Mouse (Mus musculus): ENCODE results near the gene Arid3a.
A peak's percentile ranks its signal among the peaks of the same experiment; 100 is the strongest.
"Not testable (repeated sequence)": the region's sequence is repeated elsewhere in the genome, so short reads cannot be mapped to it uniquely, and the experiment has no call there.

Arid3a gene

DNA sequence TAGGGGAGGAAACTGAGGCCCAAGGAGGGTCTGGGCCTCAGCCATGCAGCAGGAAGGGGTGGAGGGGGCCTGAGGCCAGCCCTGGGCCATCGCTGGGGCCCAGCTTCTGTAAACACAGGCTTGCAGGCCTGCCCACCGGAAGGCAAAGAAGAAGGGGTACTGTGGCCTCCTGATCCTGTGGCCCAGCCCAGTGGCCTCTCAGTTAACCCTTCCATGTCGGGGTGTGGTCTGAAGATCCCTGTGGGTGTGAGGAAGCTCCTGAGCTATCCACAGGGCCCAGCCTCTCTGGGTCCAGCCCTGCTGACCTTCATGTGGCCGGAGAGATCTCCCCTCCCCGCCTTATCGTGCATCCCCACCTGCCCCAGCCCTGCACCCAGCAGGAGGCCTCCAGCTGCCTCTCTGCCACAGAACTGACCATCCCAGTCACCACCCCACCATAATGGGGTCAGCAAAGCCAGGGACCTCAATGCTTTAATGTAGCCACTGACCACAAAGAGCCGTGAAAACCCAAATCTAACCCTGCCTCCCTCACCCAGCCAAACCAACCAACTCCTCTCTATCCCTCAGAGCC is 20.0 kb downstream of the Arid3a start:
- DNase-seq (ENCODE audit: low read depth, low spot score), result no peak

DNA sequence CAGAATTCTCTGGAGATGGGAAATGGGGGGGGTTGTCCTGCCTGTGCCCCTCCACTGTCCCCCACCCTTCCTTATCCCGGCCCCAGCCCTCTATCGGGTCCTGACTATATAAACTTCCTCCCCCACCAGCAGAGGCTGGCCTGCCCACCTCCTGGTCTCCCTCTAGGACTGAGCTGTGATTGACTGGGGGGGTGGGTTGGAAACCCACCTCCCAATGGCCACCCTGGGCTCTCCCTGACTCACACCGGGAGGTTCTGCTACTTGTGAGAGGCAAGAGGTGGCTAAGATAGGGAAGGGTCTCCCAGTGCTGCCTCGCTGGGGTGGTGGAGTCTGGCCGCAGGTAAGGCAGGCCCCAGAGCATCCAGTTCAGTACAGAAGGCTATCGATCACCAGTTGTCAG is 20.7 kb downstream of the Arid3a start:
- DNase-seq (ENCODE audit: low read depth, low spot score), result no peak

DNA sequence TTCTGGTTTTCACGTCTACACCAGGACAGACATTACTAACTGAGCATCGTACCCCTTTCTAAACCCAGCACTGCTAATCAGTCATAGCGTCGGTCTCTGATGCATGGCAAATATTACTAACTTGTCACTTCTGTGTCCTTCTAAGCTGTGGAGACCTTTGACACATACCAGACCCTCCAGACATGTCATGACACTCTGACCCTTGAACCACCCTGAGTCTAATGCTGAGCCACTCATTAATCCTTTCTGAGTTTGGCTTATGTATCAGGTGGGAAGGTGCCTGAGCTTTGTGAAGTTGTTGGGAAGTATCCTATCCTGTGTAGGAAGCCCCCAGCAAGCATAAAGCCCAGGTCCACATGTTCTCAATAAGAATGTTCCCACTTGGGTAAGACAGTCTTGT is 23.0 kb downstream of the Arid3a start:
- DNase-seq (ENCODE audit: low read depth, low spot score), result no peak

DNA sequence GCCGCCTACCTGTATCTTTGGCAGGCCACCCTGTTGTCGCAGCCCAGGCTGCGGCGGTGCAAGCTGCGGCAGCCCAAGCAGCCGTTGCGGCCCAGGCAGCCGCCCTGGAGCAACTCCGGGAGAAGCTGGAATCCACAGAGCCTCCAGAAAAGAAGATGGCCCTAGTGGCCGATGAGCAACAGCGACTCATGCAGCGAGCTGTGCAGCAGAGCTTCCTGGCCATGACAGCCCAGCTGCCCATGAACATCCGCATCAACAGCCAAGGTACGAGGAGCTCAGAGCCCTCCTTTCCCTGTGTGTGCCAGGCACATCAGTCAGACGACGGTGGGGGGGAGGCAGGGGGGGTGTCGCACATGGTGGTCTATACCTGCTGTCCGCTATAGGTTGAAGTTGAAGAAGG is 23.8 kb downstream of the Arid3a start:
- no peak for DNase-seq (ENCODE audit: low read depth, low spot score)

DNA sequence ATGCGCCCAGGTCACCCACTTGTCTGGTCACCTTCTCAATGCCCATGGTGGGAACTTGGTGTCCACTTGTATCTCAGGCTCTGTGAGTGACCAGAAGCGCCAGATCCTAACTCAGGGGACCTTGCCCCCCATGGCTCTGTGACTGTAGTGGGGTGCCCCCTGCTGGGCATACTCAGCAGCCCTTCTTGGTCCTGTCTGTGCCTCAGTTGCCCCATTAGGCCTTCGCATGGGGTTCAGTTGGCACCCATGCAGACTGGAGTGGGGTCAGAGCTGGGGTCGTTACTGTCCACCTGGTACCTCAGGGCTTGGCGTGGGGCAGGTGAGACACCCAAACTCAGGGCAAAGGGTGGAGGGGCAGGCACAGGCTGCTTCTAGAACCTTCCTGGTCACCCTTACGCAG is 27.1 kb downstream of the Arid3a start:
- no peak for DNase-seq (ENCODE audit: low read depth, low spot score)

DNA sequence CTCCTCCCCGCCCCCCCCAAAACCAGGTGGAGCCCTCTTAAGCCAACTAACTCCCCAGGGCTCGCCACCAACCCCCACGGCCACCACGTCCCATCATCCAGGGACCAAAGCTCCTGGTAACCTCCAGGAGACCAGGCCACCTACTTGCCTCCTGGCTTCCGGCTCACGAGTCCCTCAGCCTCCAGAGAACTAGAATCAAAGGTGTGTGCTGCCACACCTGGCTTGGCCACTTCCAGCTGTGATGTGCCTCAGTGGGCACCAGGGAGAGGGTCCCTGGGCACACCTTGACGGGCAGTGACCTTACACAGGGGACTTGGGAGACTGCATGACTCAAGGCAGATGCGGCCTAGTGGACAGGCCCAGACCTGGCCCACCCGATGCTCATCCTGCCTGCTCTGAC is 28.8 kb downstream of the Arid3a start:
- no peak for DNase-seq (ENCODE audit: low read depth, low spot score)

DNA sequence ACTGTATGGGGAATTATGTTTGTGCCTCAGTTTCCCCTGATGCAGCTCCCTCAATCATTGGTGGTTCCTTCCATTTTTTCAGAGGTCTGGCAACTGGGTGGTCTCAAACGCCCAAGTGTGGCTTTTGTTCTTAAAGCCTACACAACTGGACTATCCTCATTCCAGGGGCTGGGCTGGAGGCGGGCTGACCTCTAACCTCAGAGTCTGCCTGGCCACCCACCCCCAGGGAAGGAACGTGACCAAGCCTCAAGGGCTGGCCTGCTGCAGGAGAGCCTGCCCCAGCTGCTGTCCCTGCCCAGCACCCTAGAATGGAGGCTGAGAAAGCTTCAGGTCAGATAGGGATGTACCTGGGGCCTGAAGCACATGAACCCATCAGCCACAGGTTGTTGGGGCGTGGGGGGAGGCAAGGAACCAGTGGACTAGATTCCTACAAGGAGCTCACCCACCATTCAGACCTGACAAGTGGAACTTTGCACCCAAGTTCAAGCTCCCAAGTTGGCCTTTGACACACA is 29.9 kb downstream of the Arid3a start:
- no peak for DNase-seq (ENCODE audit: low read depth, low spot score)

DNA sequence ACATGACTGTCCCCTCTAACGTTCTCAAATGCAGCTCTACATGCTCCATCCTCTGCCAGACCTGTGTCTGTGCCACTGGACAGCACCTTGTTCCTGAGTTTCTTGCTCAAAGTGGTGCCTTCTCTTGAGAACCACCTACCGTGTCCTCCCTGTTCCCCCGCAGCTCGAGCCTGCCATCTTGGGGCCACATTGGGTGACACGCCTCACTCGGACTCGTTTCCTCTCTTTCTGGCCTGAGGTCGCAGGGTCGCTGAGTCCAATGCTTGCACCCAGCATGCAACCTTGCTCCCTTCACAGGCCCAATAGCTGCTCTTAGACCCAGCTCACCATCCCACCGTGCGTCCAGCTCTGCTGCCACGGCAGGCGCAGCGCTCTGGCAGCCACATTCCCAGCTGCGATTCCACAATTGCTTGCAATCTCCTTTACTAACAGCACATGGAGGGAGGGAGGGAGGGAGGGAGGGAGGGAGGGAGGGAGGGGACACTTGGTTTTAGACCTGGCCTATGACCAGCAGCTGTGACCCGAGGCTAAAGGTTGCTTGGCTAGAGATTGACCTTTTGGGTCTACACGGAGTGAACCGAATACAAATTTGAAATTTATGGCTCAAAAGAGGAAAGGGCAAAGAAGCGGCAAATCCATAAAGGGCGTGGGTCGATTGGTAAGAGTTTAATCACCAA is 31.4 kb downstream of the Arid3a start:
- DNase-seq (ENCODE audit: low read depth, low spot score), result peak; percentile 73

DNA sequence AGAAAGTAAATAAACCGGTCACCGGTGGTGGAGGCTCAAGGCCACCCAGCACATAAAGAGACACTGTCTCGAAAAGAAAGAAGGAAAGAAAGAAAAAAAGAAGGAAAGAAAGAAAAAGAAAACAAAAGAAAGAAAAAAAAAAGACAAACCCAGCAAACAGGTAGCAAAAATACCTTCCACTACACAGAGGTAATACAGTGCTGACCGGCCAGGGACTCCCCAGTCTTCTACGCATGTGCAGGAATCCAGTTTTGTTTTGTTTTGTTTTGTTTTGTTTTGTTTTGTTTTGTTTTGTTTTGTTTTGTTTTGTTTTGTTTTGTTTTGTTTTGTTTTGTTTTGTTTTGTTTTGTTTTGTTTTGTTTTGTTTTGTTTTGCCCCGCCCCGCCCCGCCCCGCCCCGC is 32.6 kb downstream of the Arid3a start:
- not testable (repeated sequence) for DNase-seq (ENCODE audit: low read depth, low spot score)

DNA sequence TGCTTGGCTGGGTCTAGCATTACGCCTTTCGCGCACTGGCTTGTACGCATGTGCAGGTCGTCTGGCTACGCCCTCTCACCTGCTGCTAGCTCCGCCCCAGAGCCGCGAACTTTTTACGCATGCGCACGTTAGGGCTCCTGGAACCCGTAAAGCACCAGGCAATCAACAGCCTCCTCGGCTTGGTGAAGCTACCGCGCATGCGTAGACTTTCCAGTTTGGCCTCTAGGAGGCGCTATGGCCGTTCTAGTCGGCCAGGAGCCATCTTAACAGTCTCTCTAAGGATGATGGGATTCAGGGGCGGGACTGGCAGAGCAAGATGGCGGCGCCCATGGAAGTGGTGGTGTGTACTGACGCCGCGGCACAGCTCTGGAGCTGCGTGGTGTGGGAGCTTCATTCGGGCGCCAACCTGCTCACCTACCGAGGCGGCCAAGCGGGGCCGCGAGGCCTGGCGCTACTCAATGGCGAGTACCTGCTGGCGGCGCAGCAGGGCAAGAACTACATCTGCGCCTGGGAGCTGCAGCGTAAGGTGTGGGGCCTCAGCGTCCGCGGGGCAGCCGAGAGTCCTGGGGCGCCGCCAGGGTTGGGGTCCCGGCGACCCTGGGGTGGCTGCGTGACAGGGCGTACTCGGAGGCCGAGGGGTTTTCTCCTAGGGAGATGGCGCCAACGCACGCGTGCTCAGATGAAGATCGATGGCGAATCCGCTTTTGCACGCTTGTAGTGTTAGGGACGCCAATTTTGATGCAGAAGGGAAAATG is 33.2 kb downstream of the Arid3a start, which contains the start of gene Wdr18:
Gene Wdr18, plus strand, starts transcription at position 306 of the 755 bp plus-strand sequence.
- peak; percentile 100 for DNase-seq (ENCODE audit: low read depth, low spot score)

DNA sequence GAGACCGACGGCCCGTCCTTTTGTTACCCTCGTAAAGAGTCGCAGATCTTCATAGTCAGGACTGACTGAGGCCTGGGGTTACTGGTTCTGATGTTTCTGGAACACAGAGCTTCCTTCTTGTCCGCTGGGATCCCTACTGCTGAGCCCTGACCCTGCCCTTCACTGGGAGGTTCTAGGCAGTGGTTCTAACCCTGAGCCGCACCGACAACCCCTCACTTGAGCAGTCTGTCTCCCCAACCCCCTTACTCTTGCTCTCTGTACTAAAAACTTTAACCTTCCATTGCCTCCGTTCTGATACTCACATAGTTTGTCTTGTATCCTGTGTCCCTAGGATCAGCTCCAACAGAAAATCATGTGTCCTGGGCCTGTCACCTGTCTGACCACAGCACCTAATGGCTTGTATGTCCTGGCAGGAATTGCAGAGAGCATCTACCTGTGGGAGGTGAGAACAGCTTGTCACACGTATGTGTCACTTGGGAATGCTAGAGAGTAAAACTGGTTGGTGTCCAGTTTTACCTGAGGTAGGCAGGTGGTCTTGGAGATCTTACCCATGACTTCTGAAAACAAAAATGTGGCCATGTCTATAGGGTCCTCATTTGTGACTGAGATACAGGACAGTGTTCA is 33.9 kb downstream of the Arid3a start:
- no peak for DNase-seq (ENCODE audit: low read depth, low spot score)

DNA sequence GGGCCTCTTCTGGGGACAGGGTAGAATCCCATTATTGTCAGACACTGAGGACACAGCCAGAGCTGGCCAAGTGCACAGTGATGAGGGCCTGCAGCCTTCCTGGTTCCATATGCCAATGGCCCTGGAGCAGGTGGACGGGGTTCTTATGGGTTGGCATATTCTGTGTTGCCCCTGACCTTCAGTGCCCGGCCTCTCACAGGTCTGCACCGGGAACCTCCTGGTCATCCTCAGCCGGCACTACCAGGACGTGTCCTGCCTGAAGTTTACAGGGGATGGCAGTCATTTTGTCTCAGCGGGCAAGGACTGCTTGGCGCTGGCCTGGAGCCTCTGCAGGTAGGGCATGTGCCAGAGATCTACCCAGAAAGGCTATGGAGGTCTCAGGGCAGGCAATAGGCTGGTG is 37.9 kb downstream of the Arid3a start:
- no peak for DNase-seq (ENCODE audit: low read depth, low spot score)

DNA sequence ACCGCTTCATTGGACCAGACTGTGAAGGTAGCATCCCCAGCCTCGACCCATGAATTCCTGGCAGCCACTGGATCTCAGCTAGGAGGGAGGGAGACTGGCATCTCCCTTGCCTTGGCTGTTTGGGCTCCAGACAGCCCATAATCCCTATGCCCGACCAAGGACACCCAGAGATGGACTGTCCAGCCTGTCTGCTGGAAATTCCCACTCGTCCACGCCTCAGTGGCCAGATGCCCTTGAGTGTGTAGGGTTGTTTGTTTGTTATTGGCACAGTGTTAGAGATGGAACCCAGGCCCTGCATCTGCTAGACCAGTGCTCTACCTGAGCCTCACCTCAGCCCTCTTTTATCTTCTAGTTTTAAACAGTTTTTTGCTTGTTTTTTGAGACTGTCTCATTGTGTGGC is 38.5 kb downstream of the Arid3a start:
- no peak for DNase-seq (ENCODE audit: low read depth, low spot score)

DNA sequence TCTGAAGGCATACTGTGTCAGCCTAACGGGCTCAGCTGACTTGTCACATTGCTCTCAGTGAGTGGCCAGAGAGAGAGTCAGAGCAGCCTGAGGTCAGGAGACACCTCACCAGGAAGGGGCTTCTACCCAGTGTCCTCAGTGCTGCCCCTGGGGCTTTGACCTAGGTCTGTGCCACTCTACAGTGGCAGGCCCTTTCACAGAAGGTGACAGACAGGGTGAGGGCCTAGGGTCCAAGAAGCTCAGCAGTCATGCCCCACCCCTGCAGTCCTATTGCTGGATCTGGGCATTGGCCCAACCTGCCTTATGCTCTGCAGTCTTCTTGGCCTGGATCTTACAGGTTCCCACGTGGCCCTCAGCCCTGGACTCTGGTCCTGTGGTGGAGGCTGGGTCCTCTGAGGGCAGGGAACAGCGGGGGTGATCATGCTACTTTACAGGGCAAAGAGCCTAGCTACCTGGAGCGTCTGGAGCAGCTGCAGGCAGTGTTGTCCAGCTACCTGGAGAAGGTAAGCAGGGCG is 40.1 kb downstream of the Arid3a start:
- no peak for DNase-seq (ENCODE audit: low read depth, low spot score)

DNA sequence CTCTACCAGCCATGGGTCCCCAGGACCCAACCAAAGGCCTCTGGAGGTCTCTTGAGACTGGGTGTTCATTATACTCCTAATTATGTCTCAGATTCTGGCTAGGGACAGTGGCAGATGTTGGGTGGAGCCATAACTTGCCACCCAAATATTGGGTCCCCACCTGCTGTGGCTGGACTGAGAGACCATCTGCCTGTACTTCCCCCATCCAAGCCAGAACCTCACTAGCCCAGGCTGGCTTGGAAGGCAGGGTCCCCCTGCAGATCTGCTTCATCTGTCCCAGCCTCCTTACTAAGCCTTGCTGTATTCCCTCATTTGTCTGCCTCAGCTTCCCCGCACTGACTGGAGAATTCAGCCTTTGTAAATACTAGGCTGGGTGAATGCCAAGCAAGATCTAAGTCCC is 41.3 kb downstream of the Arid3a start:
- DNase-seq (ENCODE audit: low read depth, low spot score), result no peak

DNA sequence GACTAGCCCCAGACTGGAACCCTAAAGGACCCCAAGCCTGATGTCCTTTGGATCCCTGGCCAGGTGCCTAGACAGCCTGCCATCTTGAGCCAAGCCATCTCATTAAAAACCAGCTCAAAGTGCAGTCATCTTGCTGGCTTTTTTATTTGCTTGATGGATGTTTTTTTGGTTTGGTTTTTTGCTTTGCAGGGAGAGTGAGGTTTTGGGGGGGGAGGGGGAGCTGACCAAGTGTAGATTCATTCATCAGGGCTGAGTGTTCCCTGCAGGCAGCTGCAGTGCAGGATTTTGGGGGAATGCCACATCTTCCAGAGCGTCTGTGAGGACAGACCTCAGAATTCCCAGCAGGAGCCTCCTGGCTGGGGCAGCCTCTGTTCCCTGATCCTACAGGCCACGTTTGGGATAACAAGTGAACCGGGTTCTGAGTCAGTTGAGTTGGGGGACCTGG is 42.3 kb downstream of the Arid3a start:
- no peak for DNase-seq (ENCODE audit: low read depth, low spot score)

DNA sequence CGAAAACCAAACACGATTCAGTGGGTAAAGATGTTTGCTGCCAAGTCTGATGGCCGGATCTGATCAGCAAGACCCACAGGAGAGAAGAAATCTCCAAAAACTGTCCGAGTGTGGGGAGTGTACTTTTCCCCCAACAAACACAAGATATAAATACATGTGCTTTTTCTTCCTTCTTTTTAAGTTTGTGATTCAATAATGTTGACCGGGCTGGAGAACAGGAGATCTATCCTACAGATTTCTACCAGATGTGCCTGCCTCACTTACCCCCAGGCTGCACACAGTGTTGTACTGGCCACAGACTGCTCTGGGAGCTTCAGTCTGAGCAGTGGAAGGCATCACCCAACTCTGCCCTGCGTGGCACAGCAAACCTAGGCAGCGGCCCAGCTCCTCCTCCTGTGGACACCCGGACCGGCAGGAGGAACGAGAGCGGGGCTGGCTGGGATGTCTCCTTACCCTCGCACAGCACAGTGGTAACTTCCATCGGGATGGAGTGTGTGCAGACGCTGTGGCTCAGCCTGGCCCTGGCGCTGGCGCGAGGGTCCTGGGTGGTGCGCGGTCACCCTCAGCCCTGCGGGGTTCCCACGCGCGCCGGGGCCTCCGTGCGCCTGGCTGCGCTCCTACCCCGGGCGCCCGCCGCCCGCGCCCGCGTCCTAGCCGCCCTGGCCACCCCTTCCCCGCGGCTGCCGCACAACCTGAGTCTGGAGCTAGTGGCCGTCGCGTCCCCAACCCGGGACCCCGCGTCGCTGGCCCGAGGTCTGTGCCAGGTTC is 43.8 kb downstream of the Arid3a start, which contains the start of gene Grin3b:
Gene Grin3b, plus strand, starts transcription at position 301 of the 768 bp plus-strand sequence.
- no peak for DNase-seq (ENCODE audit: low read depth, low spot score)

DNA sequence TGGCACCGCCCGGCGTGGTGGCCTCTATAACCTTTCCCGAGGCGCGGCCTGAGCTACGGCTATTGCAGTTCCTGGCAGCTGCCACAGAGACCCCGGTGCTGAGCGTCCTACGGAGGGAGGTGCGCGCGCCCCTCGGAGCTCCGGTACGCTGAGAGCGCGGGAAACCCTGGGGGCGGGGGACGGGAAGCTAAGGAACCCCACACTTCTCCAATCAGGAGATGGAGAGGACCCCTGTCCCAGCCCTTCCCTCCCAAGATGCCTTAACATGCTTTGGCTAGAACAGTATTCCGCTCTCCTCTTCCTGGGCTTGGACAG is 44.3 kb downstream of the Arid3a start:
- no peak for DNase-seq (ENCODE audit: low read depth, low spot score)

DNA sequence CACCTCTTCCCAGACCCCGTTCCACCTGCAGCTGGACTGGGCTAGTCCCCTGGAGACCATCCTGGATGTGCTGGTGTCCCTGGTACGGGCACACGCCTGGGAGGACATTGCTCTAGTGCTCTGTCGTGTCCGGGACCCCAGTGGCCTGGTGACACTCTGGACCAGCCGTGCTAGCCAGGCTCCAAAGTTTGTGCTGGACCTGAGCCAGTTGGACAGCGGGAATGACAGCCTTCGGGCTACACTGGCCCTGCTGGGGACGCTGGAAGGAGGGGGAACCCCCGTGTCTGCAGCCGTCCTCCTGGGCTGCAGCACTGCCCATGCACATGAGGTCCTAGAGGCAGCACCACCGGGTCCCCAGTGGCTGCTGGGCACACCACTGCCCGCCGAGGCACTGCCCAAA is 46.0 kb downstream of the Arid3a start:
- DNase-seq (ENCODE audit: low read depth, low spot score), result no peak

DNA sequence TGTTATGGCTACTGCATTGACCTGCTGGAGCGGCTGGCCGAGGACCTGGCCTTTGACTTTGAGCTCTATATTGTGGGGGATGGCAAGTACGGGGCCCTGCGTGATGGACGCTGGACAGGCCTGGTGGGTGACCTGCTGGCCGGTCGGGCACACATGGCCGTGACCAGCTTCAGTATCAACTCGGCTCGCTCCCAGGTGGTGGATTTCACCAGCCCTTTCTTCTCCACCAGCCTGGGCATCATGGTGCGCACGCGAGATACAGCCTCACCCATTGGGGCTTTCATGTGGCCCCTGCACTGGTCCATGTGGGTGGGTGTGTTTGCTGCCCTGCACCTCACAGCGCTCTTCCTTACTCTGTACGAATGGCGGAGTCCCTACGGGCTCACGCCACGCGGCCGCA is 47.2 kb downstream of the Arid3a start:
- no peak for DNase-seq (ENCODE audit: low read depth, low spot score)

DNA sequence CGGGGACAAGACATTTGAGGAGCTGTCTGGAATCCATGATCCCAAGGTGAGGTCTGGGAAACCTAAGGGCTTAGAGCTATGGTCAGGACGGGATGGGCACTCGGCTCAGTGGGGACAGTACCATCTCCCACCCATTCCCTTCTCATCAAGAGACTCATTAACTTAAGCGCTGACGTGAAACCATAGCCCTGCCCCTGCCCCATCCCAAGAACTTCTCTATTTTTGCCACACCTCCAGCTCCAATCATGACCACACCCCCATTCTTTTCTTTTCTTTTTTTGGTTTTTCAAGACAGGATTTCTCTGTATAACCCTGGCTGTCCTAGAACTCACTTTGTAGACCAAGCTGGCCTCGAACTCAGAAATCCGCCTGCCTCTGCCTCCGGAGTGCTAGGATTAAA is 47.8 kb downstream of the Arid3a start:
- DNase-seq (ENCODE audit: low read depth, low spot score), result no peak
